Mouse (Mus musculus) liver (tissue): ENCODE measurements around the gene Slxl1.
"Not testable (repeated sequence)": the region's sequence is repeated elsewhere in the genome, so short reads cannot be mapped to it uniquely, and the experiment has no call there.

Experiments
- DNase-seq: peaks from one replicate; pipeline ENCODE4 v3.0.0-alpha.2; 2020; ENCODE audit warnings: mixed read lengths

The Slxl1 gene

GRCm38 (mm10) chrX:55226576-55226975, at the start of gene Slxl1:
Gene Slxl1 (plus strand): TSS chrX:55226876.
- DNase-seq = not testable (repeated sequence)
